Mouse (Mus musculus): ENCODE measurements around the gene Spsb3.
A peak's percentile ranks its signal among the peaks of the same experiment; 100 is the strongest.

Gene Spsb3

GRCm38 (mm10) chr17:24896241-24896992, 10.0 kb downstream of the Spsb3 start, which contains the start of gene Nme3:
Gene Nme3, plus strand, starts transcription at chr17:24896500.
- no peak for DNase-seq (ENCODE audit: low read depth, low spot score)

- DNase-seq (ENCODE audit: low read depth, low spot score) = no peak
Measured at GRCm38 (mm10) chr17:24896993-24897269, 10.5 kb downstream of the Spsb3 start.

- no peak for DNase-seq (ENCODE audit: low read depth, low spot score)
Measured at GRCm38 (mm10) chr17:24897600-24897999, 11.2 kb downstream of the Spsb3 start.

- DNase-seq (ENCODE audit: low read depth, low spot score) = no peak
Measured at GRCm38 (mm10) chr17:24898041-24898854, 11.8 kb downstream of the Spsb3 start.

GRCm38 (mm10) chr17:24899153-24899552, 12.7 kb downstream of the Spsb3 start:
- no peak for DNase-seq (ENCODE audit: low read depth, low spot score)

GRCm38 (mm10) chr17:24900014-24900413, 13.6 kb downstream of the Spsb3 start:
- DNase-seq (ENCODE audit: low read depth, low spot score) = no peak

- DNase-seq (ENCODE audit: low read depth, low spot score) = no peak
Measured at GRCm38 (mm10) chr17:24902124-24902523, 15.7 kb downstream of the Spsb3 start.

GRCm38 (mm10) chr17:24902671-24903474, 16.4 kb downstream of the Spsb3 start:
- no peak for DNase-seq (ENCODE audit: low read depth, low spot score)

GRCm38 (mm10) chr17:24903767-24904166, 17.3 kb downstream of the Spsb3 start:
- DNase-seq (ENCODE audit: low read depth, low spot score) = no peak

GRCm38 (mm10) chr17:24907591-24907990, 21.1 kb downstream of the Spsb3 start:
- DNase-seq (ENCODE audit: low read depth, low spot score) = no peak

GRCm38 (mm10) chr17:24913984-24914383, 27.5 kb downstream of the Spsb3 start:
- no peak for DNase-seq (ENCODE audit: low read depth, low spot score)

- no peak for DNase-seq (ENCODE audit: low read depth, low spot score)
Measured at GRCm38 (mm10) chr17:24923246-24923645, 36.8 kb downstream of the Spsb3 start.

GRCm38 (mm10) chr17:24929506-24929905, 43.1 kb downstream of the Spsb3 start:
- DNase-seq (ENCODE audit: low read depth, low spot score) = no peak

GRCm38 (mm10) chr17:24932431-24932830, 46.0 kb downstream of the Spsb3 start:
- DNase-seq (ENCODE audit: low read depth, low spot score) = no peak

GRCm38 (mm10) chr17:24933163-24933562, 46.7 kb downstream of the Spsb3 start:
- DNase-seq (ENCODE audit: low read depth, low spot score) = no peak

GRCm38 (mm10) chr17:24934926-24935325, 48.5 kb downstream of the Spsb3 start:
- DNase-seq (ENCODE audit: low read depth, low spot score) = no peak

- no peak for DNase-seq (ENCODE audit: low read depth, low spot score)
Measured at GRCm38 (mm10) chr17:24935666-24936065, 49.2 kb downstream of the Spsb3 start.

- peak; percentile 90 for DNase-seq (ENCODE audit: low read depth, low spot score)
Measured at GRCm38 (mm10) chr17:24936259-24937237, 50.1 kb downstream of the Spsb3 start, which contains the start of gene Mapk8ip3. Gene Mapk8ip3, minus strand, starts transcription at chr17:24936977.

GRCm38 (mm10) chr17:24937266-24937665, 50.8 kb downstream of the Spsb3 start:
- no peak for DNase-seq (ENCODE audit: low read depth, low spot score)

All from skeletal muscle tissue, adult 2 months (tissue).